Mouse (Mus musculus) c-Kit-negative CD71-positive TER-119-positive erythroid progenitor cells, embryonic 14.5 days (primary cell): ENCODE measurements around the gene Gpr4.

Source experiments
- DNase-seq: peaks from one replicate; pipeline ENCODE4 v3.0.0-alpha.2; 2013; ENCODE audit warnings: low read depth, low spot score

Gpr4 gene

DNA sequence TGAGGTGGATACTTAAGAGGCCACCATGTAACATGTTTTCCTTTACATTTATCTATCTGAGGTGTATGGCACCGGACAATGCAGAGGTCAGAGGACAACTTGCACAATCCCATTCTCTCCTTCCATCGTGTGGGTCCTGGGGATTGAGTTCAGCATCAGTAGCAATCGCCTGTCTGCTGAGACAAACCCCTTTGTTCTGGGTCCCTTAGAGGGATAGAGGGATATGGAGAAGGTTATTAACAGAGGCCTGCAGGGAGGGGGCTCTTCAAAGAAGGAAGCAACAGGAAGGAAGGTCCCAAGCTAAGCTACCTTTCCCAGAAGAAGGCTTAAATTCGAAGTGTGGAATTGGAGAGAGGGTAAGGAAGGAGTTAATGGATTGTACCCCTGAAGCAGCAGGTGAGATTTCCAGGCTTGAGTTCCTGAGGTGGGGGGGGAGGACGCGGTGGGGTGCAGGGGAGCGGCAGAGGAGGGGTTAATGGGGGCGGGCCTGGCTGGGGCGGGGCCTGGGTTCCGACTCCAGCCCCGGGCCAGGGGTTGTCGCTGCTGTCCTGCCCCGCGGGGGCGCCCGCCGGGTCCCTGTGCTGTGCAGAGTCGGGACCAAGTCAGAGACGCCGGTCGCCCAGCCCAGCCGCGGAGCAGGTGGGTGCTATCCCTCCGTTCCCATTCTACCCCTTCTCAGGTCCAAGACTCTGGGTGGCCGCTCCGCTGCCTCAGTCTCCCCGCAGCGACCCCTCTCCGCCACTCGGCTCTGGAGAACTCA is at the start of gene Gpr4:
Gene Gpr4, plus strand, starts transcription at position 543 of the 760 bp plus-strand sequence.
- DNase-seq = no peak

DNA sequence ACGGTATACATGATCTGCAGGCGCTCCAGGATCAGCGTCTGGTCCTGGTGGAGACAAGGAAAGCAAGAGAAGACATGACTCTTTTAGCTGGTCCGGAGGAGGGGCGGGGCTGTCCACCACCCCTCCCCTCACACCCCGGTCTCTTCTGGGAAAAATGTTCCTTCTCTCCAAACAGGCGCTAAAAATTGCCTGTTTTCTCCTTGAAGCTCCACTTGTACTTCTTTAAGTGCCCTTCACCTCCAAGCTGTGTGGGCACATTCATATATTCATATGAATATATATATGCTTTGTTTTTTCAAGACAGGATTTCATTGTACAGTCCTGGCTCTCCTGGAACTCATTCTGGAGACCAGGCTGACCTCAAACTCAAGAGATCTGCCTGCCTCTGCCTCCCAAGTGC is 49.4 kb upstream of the Gpr4 start:
- DNase-seq = no peak

DNA sequence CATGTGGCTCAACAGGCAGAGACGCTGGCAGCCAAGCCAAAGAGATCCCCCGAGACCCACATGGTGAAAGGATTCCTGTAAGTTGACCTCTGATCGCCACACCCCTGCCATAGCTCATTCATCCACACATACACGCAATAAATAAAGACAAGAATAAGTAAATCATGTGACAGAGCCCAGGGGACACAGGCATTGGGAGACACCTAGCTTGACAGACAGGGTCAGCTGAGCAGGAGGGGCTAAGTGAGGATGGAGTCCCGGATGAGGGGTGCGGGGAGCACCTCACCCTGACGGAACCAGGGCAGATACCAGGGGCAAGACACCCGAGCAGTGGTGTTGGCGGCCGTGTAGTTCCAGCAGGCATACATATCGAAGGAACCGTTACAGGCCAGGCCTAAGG is 48.6 kb upstream of the Gpr4 start:
- DNase-seq = no peak

DNA sequence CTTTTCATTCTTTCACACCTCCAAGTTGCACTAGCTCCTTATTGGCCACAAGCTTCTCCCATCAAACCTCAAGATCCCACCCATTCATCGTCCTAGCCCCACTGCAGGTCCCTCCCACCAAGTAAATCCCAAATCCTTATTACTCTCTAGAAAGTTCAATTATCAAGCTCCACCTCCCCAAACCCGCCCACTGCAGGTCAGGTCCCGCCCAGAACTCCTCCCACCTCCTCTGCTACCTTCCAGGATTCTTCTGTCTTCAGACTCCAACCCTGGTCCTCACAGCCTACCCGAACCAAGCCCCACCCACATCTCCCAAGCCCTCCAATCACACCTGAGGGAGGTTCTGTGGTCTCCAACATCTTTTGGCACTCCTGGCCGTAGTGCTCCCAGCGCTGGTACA is 48.1 kb upstream of the Gpr4 start:
- no peak for DNase-seq

DNA sequence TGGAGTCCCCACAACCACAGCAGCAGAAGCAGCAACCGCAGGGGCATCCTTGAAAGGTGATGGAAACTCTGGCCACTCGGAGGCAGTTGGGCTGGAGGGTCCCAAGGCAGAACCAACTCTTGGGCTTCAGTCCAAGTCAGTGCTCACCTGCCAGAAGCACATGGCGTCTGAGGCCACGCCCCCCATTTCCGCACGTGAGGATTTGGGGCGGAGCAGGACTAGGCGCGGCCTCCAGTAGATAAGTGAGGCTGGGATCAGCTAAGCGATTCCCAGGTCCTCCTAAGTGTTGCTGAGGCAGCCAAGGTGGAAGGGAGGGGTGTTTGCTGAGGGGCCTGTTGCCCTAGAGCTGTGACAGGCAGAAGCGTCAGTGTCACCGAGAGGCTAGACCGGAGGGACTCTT is 47.4 kb upstream of the Gpr4 start:
- DNase-seq = peak; percentile 44

DNA sequence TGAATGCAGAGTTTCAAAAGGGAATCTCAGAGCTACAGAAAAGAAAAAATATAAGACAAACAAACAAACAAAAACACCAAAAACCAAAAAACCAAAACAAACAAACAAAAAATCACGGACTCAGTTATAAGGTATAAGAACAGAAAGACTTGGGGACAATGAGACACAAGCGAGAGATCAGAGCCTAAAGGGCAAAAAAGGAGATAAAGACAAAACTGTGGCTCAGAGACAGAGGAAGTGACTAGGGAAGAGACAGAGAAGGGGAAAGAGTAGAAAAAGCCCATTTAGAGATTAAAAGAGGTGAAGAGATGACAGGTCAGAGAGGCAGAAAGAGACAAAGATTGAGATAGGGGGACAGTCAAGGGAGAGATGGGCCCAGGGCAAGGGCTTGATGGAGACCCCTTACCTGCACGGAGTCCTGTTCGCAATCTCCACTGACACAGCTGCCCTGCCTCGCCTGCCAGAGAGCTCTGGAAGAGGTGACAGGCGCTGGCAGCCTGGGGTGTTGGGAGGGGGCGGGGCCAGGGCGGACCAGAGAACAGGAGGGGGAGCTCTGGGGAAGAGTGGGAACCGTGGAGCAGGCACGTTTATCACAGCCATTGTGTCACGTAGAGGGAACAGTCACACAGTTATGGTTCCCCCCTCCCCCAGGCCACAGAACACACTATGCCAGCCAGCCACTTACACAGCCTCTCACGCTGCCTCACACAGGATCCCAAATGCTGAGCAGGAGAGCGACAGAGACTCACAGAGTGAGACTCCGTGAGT is 46.5 kb upstream of the Gpr4 start, which contains the start of gene Gipr:
Gene Gipr, minus strand, starts transcription at position 472 of the 768 bp plus-strand sequence.
- DNase-seq = no peak

DNA sequence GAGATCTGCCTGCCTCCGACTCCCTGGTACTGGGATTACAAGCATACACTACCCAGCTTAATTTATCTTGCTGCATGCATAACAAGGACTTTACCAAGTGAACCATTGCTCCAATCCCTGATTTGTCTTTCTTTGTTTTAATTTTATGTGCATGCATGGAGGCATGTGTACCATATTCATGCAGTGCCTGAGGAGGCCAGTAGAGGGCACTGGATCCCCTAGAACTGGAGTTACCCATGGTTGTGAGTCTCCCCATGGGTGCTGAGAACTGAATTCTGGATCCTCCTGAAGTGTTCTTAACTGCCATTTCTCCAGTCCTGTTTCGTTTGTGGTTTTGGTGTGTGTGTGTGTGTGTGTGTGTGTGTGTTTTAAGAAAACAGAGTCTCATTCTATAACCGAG is 45.3 kb upstream of the Gpr4 start:
- no peak for DNase-seq

DNA sequence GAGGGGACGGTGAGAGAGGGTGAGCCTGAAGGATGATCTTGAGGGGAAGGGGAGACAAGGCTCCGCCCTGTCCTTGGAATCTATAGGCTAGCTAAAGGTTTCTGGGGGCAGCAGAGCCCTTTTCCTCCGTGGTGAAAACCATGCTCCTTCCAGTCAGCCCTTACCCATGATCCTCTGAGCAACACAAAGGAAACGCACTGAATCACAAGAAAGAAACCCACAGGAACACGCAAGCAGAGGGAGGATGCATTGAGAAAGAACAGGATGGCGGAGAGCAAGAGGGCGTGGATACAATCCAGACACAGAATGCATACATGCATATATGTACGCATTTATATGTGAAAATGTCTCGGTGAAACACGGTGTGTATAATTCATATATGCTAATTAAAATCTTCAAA is 42.8 kb upstream of the Gpr4 start:
- no peak for DNase-seq

DNA sequence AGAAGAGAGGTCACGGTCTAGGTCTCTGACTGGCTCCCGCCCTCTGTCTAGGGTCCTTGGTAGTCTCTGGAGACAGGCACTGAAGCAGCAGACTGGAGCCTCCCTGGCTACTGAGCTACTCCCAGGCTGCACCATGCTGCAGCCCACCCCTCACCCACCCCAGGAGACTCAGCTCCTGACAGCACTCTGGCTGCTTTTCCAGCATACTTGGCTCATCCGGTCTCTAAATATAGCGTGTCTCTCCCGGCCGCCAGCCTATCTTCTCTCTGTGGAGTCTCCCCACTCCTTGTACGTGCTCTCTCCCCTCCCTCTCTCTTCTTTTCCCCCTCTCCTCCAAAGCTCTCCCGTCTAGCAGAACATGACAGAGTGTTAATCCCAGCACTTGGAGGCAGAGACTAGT is 42.2 kb upstream of the Gpr4 start:
- DNase-seq = no peak

DNA sequence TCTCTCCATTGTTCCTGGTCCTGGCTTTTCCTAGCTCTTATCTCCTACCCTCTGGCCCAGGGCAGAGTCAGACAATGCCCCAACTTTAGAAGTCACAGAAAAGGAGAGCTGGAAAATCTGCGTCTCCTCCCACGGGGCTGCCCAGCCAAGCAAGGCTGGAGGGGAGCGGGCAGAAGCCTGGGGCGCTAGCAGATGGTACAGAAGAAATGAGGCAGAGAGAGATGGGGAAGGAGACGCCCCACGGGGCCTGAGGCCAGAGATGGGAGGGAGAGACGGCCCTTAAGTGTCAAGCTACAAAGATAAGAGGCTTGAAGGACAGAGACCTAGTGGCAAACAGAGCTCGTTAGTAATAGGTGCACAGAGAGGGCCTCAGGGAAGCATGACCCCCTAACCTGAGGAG is 40.5 kb upstream of the Gpr4 start:
- DNase-seq = no peak

DNA sequence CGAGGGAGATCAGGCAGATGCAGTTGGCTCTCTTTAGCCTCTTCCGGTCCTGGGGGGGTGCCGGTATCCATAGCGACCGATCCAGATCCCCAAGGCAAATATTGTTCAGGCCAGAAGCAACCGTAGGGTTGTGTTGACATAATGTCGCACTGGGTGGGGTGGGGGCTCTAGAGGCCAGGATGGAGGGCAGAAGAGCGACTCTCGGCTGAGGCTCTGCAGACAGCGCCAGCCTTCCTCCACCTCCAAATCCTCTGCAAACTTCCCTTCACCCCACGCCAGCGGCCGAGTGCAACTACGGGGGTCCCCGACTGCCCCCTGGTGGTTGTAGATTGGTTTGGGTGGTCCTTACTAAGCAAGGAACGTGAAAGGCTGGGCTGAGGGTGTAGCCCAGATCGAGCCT is 39.5 kb upstream of the Gpr4 start:
- no peak for DNase-seq

DNA sequence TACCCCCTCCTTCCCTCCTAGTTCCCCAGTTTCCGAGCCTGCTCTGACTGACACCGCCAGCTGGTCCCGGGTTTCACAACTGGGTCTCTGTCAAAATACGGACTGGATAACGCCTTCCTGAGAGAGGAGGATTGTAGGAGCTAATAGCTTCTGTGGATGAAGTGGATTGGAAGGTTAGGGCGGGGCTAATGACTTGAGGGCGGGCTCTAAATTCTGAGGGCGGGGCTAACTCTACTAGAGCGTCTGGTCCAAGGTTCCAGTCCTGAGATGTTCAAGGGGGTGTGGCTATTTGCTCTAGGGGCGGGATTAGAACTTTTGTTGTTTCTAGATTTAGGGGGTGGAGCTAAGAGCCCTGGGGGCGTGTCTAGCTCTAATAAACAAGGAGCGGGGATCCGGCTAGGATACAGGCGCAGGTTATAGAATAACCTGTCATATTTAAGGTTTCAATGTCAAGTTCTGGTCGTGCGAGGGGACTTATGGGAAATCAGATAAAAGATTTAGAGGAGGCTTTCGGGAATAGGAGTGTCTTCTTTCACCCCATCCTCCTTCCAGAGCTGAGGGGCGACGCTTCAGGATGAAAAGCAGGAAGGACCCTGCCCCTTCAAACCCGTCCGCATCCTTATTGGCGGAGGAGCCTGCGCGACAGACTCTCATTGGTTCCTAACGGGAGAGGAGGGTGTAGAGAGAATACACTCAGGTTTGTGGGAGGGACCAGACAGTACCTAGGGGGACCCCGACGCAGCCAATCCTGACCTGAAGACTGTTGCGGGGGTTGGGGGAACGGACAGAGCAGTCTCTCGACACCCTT is 36.4 kb upstream of the Gpr4 start, which contains the start of gene Eml2:
Gene Eml2, plus strand, starts transcription at position 714 of the 808 bp plus-strand sequence.
- no peak for DNase-seq

DNA sequence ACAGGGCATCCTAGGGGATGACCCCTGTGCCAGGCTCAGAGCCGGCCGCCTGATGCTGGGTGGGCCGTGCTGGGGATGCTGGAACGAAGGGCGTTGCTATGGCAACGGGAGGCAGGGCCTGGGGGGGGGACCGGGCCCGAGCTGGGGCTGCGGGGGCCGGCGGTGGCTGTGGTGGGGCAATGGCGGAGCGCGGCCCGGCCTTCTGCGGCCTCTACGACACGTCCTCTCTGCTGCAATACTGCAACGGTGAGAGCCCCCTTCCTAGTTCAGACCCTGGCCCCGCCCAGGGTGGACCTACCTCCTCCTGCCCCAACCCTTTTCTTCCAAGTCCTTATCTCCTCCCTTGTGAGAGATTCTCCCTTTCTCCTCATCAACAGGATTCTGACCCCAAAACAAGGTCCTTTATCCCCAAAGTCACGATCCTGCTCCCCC is 35.8 kb upstream of the Gpr4 start:
- DNase-seq = no peak

DNA sequence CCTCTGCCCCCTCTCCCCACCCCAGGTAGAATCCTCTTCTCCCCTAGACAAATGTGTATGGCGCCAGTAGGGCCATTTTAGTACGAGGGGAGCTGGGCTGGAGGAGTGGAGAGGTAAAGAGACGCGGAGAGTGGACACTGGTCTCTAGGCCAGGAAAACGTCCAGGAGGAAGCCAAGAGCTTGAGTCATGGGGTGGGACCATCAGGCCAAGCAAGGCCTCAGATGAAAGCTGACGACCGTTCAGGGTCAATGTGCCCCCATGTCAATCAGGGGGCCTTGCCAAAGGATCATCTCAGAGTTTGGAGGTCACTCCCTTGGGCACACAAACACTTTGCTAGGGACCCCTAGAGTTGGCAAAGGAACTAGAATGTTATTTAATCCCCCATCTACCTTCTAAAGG is 35.1 kb upstream of the Gpr4 start:
- no peak for DNase-seq

DNA sequence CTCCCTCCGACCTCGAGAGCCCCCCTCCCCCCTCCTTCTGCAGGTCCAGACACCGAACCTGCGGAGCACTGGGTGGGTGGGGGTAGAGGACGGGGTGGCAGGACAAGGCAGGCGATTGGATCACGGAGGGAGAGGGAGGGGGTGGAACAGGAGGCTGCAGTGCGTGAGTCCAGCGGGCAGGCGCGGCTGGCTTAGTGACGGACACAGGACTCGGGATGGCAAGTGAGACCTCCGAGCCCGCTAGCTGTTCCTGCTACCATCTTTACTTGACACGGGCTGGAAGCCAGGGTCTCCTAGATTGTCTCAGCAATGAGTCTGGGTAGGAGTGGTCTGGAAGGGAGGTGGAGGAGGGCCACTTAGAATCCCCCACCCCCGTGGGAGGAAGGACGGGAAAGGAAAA is 34.3 kb upstream of the Gpr4 start:
- no peak for DNase-seq

DNA sequence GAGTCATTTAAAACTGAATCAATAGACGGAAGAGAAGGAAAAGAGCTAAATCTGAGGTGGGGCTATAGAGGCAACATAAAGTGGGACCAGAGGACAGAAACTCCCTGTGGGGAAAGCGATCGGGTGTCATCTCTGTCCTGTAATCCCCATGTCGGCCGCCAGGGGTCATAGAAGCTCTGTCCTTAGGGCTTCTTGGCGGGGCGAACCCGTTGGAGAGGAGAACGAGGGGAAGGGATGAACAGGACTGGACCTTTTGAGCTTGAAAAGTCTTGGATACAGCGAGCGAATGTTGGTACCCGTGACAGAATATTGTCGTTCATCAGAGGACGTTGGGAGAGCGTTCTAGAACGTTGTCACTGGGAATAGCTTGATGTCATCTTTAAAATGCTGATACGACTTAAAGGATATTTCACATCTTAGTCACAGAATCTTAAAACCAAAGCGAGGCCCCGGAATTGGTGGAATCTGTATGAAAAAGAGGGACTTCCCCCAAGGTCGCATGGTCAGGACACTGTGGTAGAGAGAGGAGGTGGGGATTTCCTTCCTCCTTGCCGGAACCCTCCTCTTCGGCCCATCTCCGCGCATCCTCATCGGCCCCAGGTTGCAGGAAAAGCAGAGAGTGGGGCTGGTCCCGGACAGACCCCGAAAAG is 33.8 kb upstream of the Gpr4 start:
- peak; percentile 62 for DNase-seq

DNA sequence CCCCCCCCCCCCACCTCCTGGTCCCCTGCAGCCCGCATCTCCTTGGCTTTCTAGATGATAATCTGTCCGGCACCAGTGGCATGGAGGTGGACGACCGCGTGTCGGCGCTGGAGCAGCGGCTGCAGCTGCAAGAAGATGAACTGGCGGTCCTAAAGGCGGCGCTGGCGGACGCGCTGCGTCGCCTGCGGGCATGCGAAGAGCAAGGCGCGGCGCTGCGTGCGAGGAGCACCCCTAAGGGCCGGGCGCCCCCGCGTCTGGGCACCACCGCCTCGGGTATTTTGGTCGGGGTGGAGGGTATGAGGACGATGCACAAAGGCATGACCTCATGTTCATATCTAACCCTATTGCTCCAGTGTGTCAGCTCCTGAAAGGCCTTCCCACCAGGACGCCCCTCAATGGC is 33.2 kb upstream of the Gpr4 start:
- DNase-seq = no peak

DNA sequence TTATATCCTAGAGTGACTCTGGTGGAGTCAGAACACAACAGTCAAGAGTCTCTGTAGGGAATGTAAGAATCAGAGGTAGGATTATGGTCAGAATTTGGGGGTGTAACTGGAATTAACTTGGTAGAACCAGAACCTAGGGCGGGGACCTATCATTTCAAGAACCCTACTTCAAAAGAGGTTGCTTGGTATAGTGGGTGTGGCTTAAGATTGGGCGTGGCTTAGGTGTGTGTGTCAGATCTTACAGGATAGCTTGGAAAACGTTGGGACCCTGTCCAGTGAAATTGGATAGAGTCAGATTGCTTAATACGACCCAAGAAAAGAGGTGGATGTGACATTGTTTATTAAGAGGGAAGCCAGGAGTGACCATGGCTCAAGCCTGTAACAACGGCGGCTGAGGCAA is 32.4 kb upstream of the Gpr4 start:
- peak; percentile 37 for DNase-seq

DNA sequence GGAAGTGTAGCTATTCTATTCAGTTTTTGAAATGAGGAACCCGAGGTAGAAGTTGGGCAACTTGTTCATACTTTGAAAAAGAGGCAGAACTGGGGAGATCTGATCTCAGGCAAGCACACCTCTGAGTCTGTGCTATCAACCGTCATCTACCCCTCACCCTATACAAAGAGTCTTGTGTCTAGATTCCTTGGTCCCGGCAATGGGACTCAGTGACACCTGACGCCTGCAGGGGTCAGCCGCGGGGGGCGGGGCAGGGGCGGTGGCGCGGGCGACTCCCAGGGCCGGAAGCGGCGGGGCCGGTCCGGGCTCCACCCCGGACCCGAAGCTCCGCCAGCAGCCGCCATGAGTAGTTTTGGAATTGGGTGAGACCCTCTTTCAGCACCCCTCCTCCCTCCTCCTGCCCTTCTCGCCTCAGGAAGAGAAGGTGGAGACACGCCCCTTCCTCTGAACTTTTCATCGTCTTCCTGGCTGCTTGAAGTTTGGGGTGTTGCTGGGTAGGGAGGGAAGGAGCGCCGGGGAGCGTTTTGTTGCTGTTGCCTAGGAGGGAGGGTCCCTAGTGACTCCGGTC is 31.4 kb upstream of the Gpr4 start:
- DNase-seq = no peak

DNA sequence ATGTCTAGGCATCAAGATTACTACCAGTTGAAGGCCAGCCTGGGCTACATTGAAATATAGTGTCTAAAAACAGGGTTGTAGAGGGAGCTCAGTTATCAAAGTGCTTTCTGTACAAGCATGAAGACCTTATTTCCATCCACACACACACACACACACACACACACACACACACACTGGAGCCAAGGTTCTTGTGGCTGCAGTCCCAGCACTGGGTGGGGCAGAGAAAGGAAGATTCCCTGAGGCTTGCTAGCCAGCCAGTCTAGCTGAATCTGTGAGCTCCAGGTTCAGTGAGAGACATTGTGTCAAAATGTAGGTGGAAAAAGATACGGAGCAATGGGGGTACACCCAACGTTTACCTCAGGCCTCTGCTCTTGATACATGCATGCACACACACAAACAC is 28.1 kb upstream of the Gpr4 start:
- no peak for DNase-seq

DNA sequence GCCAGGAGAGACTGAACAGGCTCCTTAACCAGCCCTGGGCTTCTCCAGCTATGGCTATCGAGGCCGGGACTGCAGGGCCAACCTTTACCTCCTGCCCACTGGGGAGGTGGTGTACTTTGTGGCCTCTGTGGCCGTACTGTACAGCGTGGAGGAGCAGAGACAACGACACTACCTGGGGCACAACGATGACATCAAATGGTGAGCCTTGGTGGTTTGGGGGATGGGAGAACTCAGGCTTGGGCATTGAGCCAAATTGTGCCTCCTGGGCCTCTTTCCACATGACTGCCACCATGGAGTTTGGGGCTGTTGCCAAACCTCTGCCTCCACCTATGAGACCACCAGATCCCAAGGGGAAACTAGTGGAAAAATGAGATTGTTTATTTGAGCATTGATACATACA is 27.6 kb upstream of the Gpr4 start:
- no peak for DNase-seq
